Mouse (Mus musculus) fibroblast of lung, adult 2 months (primary cell): ENCODE data around the gene Mrps2.
"Not testable (repeated sequence)": the region's sequence is repeated elsewhere in the genome, so short reads cannot be mapped to it uniquely, and the experiment has no call there.

Experiments
- DNase-seq: peaks from one replicate; pipeline ENCODE4 v3.0.0-alpha.2; 2011; ENCODE audit warnings: low read depth

Gene Mrps2

GRCm38 (mm10) chr2:28477993-28478392, 10.1 kb downstream of the Mrps2 start:
- DNase-seq, result not testable (repeated sequence)

DNA sequence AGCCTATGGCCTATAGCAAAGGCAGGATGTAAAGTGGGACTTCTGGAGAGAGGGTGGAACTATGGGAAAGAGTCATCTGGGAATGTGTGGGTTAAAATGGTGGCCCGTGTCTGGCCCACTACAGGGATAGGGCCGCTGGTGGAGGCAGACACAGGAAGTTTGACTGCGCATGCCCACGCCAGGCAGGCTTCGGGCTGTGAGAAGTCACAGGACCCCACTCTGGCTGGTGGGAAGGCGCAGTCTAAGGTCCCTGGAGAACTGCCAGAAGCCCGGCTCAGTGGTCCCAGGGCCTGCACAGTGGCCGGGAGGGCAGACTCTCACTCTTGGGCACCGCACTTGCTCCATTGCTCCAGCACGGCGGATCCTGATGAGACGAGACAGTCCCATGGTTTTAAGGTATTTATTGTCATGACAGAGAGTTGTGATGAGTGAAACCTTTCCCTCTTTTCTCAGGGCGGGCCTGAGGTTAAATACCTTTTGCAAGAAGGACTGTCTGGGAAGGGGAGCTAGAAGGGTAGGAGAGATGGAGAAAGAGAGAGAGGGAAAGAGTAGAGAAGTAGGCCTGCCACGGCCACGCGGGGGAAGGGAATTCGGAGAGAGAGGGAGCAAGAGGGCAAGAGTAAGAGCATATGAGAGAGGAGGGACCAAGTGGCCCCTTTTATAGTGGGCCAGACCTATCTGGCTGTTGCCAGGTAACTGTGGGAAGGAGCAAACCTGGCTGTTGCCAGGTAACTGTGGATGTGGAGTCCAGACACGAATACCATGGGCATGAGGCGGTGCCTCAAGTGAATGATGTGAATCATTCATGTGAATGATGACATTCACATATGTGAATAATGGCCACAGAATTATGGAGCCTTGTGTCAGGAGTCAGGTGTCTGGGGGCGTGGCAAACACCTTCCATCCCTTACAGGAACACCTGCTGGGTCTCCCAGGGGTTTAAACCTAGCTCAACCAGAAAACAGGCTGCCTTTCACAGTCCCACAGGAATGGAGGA, 11.6 kb downstream of the Mrps2 start:
- no peak for DNase-seq

DNA sequence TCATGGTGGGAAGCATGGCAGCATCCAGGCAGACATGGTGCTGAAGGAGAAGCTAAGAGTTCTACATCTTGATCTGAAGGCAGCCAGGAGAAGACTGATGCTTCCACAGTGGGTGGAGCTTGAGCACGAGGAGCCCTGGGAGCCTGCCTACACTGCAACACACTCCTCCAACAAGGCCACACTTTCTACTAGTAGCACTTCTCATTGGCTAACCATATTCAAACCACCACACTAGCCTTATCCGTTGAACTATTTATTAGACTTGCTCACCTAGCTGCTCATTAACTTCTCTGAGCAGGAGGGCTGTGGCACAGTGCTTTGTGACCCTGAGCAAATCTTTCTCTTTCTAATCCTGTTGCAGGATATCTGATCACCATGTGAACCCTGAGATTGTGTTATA, 16.0 kb downstream of the Mrps2 start:
- no peak for DNase-seq

DNA sequence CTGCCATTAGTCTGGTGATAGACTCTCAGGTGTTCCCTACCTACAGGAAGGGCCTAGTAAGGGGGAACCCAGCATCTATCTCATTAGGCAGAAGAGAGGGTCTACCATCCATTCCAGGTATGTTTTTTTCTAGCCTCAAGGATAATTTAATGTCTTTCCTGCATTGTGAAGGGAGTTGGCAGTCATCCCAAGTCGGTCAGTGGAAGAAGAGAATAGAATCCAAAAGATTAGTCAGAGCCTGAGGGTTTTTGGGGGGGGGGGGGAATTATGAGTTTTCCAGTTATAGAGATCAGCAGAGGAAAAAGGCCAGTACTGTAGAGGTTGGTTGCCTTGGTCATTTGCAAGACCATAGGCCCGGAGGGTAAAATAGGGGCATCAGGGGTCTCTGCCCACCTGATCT, 26.7 kb downstream of the Mrps2 start:
- no peak for DNase-seq

- DNase-seq, result no peak
Measured at GRCm38 (mm10) chr2:28495207-28495756, 27.4 kb downstream of the Mrps2 start.

DNA sequence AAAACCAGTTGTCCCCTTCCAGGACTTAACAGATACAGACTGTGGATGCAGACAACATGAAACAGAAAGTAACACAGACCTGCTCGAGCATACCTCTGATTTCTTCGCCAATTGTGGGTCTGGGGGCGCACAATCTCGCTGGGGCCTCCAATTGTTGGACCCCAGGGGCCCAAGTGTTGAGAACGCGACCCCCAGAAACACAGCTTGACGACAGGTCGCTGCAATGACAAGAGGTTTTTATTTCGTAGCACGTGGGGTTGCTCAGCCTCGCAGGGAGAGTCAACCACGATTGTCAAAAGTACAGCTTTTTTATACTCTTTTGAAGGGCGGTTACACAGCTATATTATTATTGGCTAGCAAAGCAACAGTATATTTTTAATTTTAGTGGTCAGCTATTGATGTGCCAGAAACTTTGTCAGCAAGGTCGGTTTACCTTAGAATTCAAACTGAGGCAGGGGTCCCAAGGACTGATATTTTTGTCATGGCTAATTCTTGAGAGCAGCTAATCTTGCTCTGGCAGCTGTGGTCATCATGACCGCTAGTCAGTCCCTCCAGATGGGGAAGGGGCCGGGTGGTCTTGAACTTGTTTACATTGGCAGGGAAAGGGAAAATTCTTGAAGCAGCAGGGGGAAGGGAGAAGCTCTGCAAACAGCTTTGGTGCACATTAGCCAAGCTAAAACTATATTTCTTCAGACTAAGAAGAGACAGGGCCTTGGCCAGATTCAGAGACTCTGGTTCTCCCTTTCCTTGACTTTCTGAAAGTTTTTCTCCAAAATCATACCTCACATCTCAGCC, 28.1 kb downstream of the Mrps2 start:
- no peak for DNase-seq

DNA sequence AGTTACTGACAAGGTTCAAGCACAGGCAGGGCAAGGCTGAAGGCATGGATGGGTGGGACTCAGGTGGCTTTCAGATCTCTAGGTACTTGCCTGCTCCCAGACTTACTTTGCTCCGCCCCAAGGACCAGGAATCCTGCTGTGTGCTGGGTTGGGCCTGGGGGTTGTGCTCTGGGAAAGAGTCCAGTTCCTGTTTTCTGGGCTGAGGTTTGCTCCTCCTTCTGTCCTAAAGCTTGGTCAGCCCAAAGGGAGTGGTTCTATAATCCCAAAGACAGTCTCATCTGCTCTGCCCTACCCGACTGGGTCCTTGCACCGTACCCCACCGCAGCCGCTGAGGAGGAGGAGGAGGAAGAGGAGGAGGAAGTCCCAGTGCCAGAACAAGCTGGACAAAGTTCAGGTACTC, 28.8 kb downstream of the Mrps2 start, which contains the start of gene Gbgt1:
Gene Gbgt1, plus strand, starts transcription at position 221 of the 400 bp plus-strand sequence.
- DNase-seq, result no peak

GRCm38 (mm10) chr2:28497561-28497960, 29.7 kb downstream of the Mrps2 start:
- no peak for DNase-seq

GRCm38 (mm10) chr2:28498431-28498830, 30.6 kb downstream of the Mrps2 start:
- DNase-seq, result no peak

DNA sequence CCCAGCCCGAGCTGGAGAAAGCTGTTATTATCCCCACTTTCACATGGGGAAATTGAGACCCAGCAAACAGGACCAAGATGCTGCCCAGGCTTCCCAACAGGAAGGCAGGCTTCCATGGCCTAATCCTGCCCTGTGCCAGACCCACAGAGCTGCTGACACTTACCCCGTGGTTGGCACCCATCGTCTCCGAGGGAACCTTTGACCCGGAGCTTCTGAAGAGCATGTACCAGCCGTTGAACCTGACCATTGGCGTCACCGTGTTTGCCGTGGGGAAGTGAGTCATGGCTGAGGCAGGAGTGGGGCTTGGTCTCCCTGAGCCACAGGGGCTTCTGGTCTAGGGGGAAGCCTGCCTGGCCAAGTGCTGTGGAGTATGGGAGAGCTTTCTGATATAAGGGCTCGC, 35.1 kb downstream of the Mrps2 start:
- DNase-seq, result no peak

DNA sequence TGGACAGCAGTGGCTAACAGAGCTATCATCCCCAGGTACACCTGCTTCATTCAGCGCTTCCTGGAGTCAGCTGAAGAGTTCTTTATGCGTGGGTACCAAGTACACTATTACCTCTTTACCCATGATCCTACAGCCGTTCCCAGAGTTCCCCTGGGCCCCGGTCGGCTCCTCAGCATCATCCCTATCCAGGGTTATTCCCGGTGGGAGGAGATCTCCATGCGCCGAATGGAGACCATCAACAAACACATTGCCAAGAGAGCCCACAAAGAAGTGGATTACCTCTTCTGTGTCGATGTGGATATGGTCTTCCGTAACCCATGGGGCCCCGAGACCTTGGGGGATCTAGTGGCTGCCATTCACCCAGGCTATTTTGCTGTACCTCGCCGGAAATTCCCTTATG, 36.8 kb downstream of the Mrps2 start:
- DNase-seq, result no peak

DNA sequence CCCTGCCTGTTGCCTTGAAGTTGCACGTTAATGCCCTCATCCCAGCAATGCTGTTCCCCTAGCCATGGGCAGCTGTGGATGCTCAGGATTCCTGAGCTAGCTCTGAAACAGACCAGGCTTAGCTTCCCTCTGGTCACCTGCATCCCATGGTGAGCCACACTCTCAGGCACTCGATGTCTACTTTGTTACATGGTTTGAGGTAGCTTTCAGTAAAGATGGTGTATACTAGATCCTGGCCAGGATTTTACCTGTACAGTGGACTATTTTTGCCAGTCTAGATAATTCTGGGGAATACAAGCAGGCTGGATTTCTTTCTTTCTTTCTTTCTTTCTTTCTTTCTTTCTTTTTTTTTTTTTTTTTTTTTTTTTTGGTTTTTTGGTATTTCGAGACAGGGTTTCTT, 37.9 kb downstream of the Mrps2 start, which contains the start of gene Gm10134:
Gene Gm10134, plus strand, starts transcription at position 301 of the 400 bp plus-strand sequence.
- DNase-seq, result no peak

GRCm38 (mm10) chr2:28506291-28506690, 38.4 kb downstream of the Mrps2 start:
- no peak for DNase-seq

GRCm38 (mm10) chr2:28511600-28511999, 43.7 kb downstream of the Mrps2 start:
- DNase-seq, result not testable (repeated sequence)

- DNase-seq, result no peak
Measured at GRCm38 (mm10) chr2:28512798-28513401, 45.0 kb downstream of the Mrps2 start, which contains the start of gene Ralgds. TSS of gene Ralgds (plus strand) at chr2:28513125.

DNA sequence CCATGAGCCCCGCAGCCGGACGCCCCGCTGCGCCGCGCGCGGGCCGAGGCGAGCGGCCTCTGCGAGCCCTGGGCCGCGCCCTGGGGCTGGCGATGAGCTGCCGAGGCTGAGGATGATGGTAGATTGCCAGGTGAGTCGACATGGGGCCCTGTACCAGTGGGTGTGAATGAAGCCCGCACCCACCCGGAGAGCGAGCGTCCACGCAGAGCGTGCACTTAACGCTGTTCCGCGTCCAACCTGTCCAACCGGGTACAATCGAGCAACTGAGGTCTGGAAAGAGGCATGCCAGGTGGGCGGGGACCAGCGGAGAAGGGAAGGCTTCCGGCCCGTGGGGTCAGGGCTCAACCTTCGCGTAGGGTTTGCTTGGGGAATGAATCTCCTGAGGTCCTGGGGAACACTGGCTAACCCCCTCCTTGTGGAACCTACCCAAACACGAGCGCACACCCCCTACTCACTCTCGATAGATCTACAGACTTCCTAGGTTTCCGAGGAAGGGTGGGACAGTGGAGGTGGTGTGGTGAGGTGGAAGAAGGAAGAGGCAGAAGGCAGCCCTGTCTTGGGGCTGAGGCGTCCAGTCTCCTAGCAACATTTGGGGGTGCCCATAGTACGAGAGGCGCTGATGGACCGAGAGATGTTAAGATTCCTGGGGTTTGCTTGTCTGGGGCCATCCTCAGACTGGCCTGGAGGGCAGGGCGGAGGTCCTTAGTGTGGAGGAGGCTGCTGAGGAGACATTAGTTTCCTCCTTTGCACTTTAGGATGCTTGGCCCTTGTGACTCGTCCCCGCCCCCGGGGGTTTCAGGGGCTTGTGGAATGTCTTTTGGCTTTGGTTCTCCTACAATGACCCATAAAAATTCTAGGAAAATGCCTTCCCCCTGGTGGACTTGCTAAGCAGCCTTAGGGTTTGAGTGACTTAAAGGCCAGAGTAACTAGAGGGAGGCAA, 45.8 kb downstream of the Mrps2 start:
- no peak for DNase-seq

DNA sequence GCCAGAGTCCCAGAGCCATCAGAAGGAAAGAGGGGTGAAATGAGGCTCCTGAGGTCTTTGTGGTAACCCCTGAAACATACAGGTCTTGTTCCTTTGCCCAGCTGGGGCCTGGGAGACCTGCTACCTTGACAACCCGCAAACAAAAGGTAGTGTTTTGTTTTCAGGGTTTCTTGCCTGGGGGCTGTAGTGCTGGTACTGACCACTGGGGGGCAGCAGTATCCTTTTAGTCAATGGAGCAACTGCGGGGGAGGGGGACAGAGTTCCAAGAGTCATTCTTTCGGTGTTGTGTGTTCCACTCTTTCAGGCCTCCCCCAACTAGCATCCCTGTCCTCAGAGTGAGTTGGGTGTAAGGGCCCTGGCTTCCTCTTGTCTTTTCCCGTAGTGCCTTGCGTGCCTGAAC, 46.6 kb downstream of the Mrps2 start:
- no peak for DNase-seq

DNA sequence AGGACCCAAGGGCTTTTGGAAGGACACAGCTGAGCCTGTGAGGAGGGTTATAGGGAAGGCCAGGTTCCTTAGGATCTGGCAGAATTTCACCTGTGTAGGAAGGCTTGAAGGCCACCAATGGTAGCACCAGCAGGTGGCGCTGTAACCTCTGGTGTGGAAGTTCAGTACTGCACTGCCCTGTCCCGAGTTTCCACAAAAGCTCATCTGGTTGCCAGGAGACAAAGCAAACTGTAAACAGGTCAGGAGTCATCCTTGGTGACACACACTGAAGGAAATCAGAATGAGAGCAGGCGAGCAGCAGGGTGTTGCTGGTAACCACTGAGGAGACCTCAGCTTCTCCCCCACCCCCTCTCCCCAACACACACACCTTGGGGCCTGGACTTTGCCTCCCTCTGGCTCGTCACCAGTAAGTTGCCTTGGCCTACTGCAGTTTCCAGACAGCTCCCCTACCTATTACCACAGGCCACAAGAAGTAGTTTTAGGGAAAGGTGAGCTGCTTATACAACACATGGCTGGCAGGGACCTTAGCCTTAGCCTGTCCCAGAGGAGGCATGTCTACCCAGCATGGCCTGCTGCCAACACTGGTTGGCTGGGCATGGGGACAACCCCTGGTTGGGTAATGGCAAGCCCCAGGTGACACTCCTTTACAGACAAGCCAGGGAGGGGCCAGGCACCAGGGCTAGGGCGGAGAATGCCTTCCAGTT, 49.5 kb downstream of the Mrps2 start:
- DNase-seq, result peak; percentile 78

GRCm38 (mm10) chr2:28518231-28518630, 50.4 kb downstream of the Mrps2 start:
- DNase-seq, result no peak

- no peak for DNase-seq
Measured at GRCm38 (mm10) chr2:28520581-28520980, 52.7 kb downstream of the Mrps2 start.
